Mouse (Mus musculus) intestine, embryonic 15.5 days (tissue): ENCODE data around the gene Ap1m2. TPM values are rescaled to one million over a fixed set of nuclear protein-coding genes. Genes with fewer than 3 reads are reported as not detected.

Experiments
- ATAC-seq: fragments of 200-750 bp; cut with Nextera tagmentation; 2 replicates; pipeline ENCODE4 v1.8.0; 2017; ENCODE audit warnings: moderate TSS enrichment, moderate library complexity
- H3K27ac ChIP-seq: fragments of 300-500 bp; sonication (generic); 2 replicates; pipeline ENCODE4 v1.5.1; 2015; ENCODE audit warnings: mild to moderate bottlenecking, inconsistent platforms
- H3K27me3 ChIP-seq: fragments of 300-500 bp; sonication (generic); replicated peaks from 2 replicates; pipeline ENCODE4 v1.6.1; 2015; ENCODE audit warnings: inconsistent platforms
- H3K36me3 ChIP-seq: fragments of 300-500 bp; sonication (generic); 2 replicates; pipeline ENCODE4 v1.6.1; 2015; ENCODE audit warnings: inconsistent platforms
- H3K4me1 ChIP-seq: fragments of 300-500 bp; sonication (generic); replicated peaks from 2 replicates; pipeline ENCODE4 v1.6.1; 2015; ENCODE audit warnings: inconsistent platforms
- H3K4me2 ChIP-seq: fragments of 300-500 bp; sonication (generic); replicated peaks from 2 replicates; pipeline ENCODE4 v1.6.1; 2015; ENCODE audit warnings: mild to moderate bottlenecking, inconsistent platforms
- H3K4me3 ChIP-seq: fragments of 300-500 bp; sonication (generic); replicated peaks from 2 replicates; pipeline ENCODE4 v1.5.1; 2015; ENCODE audit warnings: inconsistent platforms
- H3K9ac ChIP-seq: fragments of 300-500 bp; sonication (generic); 2 replicates; pipeline ENCODE4 v1.6.1; 2015; ENCODE audit warnings: inconsistent platforms
- H3K9me3 ChIP-seq: fragments of 300-500 bp; sonication (generic); 2 replicates; pipeline ENCODE4 v1.6.1; 2016; ENCODE audit warnings: inconsistent platforms
- WGBS: fragments of 180-500 bp; shearing (Covaris S2); methylation state at CpG from one replicate; pipeline ENCODE4 v1.1.7; 2015; 5-methylcytosine and 5-hydroxymethylcytosine counted together
- polyA plus RNA-seq: library from polyadenylated mRNA; unstranded; fragments of >200 nt; fragmentation: Nextera tagmentation; extraction: Ambion mirVana; gene quantifications from 2 replicates; pipeline ENCODE4 v1.2.1, GENCODE M21; 2015

Gene Ap1m2
- polyA plus RNA-seq, 1 experiment from 2014 or later: 106 TPM

GRCm38 (mm10) chr9:21322211-21322916, 10.2 kb upstream of the Ap1m2 start:
- H3K9ac ChIP-seq: no peak overlapping the region
- no peaks in the 10 kb centered on the region for H3K27me3 ChIP-seq
- no peaks in the 10 kb centered on the region for H3K9me3 ChIP-seq
- ATAC-seq: no peak
- peaks cover 15% of the 10 kb centered on the region for H3K4me1 ChIP-seq
- peak overlapping the region; percentile 85 for H3K4me2 ChIP-seq
- WGBS: 82% methylated on average over 19 of the region's 19 CpGs
- H3K4me3 ChIP-seq: no peak overlapping the region
- no peak overlapping the region for H3K27ac ChIP-seq
- no peaks in the 10 kb centered on the region for H3K36me3 ChIP-seq

GRCm38 (mm10) chr9:21321513-21321835, 9.3 kb upstream of the Ap1m2 start:
- Histone ChIP-seq H3K9ac (peak overlapping the region; percentile 77), H3K4me2 (peak overlapping the region; percentile 85), H3K36me3 (no peaks in the 10 kb centered on the region), H3K27ac (no peak overlapping the region), H3K27me3 (no peaks in the 10 kb centered on the region), H3K4me3 (peak overlapping the region; percentile 65), H3K9me3 (no peaks in the 10 kb centered on the region), H3K4me1 (peaks cover 15% of the 10 kb centered on the region)
- 10% methylated on average over 6 of the region's 6 CpGs for WGBS
- peak; percentile 24; the same call in 1 of the 2 replicates for ATAC-seq

- 2% methylated on average over 52 of the region's 52 CpGs for WGBS
Measured at GRCm38 (mm10) chr9:21320619-21321512, 8.7 kb upstream of the Ap1m2 start, which contains the start of gene Slc44a2. Slc44a2 (plus strand) TSS chr9:21320698.

GRCm38 (mm10) chr9:21320280-21320618, 8.1 kb upstream of the Ap1m2 start:
- Histone ChIP-seq H3K4me1 (peaks cover 15% of the 10 kb centered on the region), H3K9ac (peak overlapping the region; percentile 77; the same call in 1 of the 2 replicates), H3K4me3 (peak overlapping the region; percentile 65), H3K9me3 (no peaks in the 10 kb centered on the region), H3K27ac (no peak overlapping the region), H3K4me2 (peak overlapping the region; percentile 85), H3K36me3 (no peaks in the 10 kb centered on the region), H3K27me3 (no peaks in the 10 kb centered on the region)
- peak; percentile 65 for ATAC-seq
- 18% methylated on average over 4 of the region's 4 CpGs for WGBS

More at GRCm38 (mm10) chr9:21320619-21321512, 8.7 kb upstream of the Ap1m2 start, which contains the start of gene Slc44a2:
- peak within 1 kb of the TSS; percentile 85 for H3K4me2 ChIP-seq
- peak within 1 kb of the TSS; percentile 77 for H3K9ac ChIP-seq
- H3K36me3 ChIP-seq: no peaks in the 10 kb centered on the region
- H3K27ac ChIP-seq: 0 out of 2 replicates have a peak within 1 kb of the TSS, but pooled peaks have one; percentile 10
- no peaks in the 10 kb centered on the region for H3K9me3 ChIP-seq
- peak; percentile 98 for ATAC-seq
- no peaks in the 10 kb centered on the region for H3K27me3 ChIP-seq
- peak within 1 kb of the TSS; percentile 65 for H3K4me3 ChIP-seq
- peaks cover 15% of the 10 kb centered on the region for H3K4me1 ChIP-seq

- no peak for ATAC-seq
- no peak overlapping the region for H3K9ac ChIP-seq
- no peaks in the 10 kb centered on the region for H3K27me3 ChIP-seq
- H3K4me2 ChIP-seq: no peak overlapping the region
- peaks cover 15% of the 10 kb centered on the region for H3K4me1 ChIP-seq
- no peaks in the 10 kb centered on the region for H3K36me3 ChIP-seq
- no peaks in the 10 kb centered on the region for H3K9me3 ChIP-seq
- H3K27ac ChIP-seq: no peak overlapping the region
- WGBS: 92% methylated on average over 4 of the region's 4 CpGs
- no peak overlapping the region for H3K4me3 ChIP-seq
Measured at GRCm38 (mm10) chr9:21319503-21319902, 7.4 kb upstream of the Ap1m2 start.

- Histone ChIP-seq H3K9me3 (no peaks in the 10 kb centered on the region), H3K9ac (no peak overlapping the region), H3K27me3 (no peaks in the 10 kb centered on the region), H3K4me2 (no peak overlapping the region), H3K36me3 (no peaks in the 10 kb centered on the region), H3K4me3 (no peak overlapping the region), H3K27ac (no peak overlapping the region), H3K4me1 (peaks cover 15% of the 10 kb centered on the region)
- ATAC-seq: no peak
- WGBS: 86% methylated on average over 6 of the region's 6 CpGs
Measured at GRCm38 (mm10) chr9:21318792-21319191, 6.7 kb upstream of the Ap1m2 start.

- no peaks in the 10 kb centered on the region for H3K9me3 ChIP-seq
- no peaks in the 10 kb centered on the region for H3K36me3 ChIP-seq
- WGBS: 76% methylated on average over 7 of the region's 7 CpGs
- H3K4me3 ChIP-seq: no peak overlapping the region
- no peak for ATAC-seq
- H3K27ac ChIP-seq: no peak overlapping the region
- H3K4me1 ChIP-seq: peaks cover 10% of the 10 kb centered on the region
- H3K4me2 ChIP-seq: no peak overlapping the region
- peaks cover 5% of the 10 kb centered on the region for H3K27me3 ChIP-seq
- no peak overlapping the region for H3K9ac ChIP-seq
Measured at GRCm38 (mm10) chr9:21316696-21317095, 4.6 kb upstream of the Ap1m2 start.

GRCm38 (mm10) chr9:21315421-21315820, 3.3 kb upstream of the Ap1m2 start:
- no peak overlapping the region for H3K4me2 ChIP-seq
- ATAC-seq: no peak
- H3K36me3 ChIP-seq: no peaks in the 10 kb centered on the region
- H3K27me3 ChIP-seq: peaks cover 5% of the 10 kb centered on the region
- no peak overlapping the region for H3K27ac ChIP-seq
- H3K4me3 ChIP-seq: no peak overlapping the region
- WGBS: 59% methylated on average over 5 of the region's 5 CpGs
- H3K4me1 ChIP-seq: peaks cover 3% of the 10 kb centered on the region; the same call in 1 of the 2 replicates
- H3K9ac ChIP-seq: no peak overlapping the region
- no peaks in the 10 kb centered on the region for H3K9me3 ChIP-seq

GRCm38 (mm10) chr9:21314367-21315140, 2.4 kb upstream of the Ap1m2 start:
- no peak overlapping the region for H3K4me3 ChIP-seq
- 90% methylated on average over 9 of the region's 9 CpGs for WGBS
- no peak for ATAC-seq

GRCm38 (mm10) chr9:21313394-21313793, 1.3 kb upstream of the Ap1m2 start:
- Histone ChIP-seq H3K4me2 (no peak overlapping the region), H3K9me3 (no peaks in the 10 kb centered on the region), H3K27me3 (peaks cover 5% of the 10 kb centered on the region), H3K36me3 (no peaks in the 10 kb centered on the region), H3K9ac (no peak overlapping the region), H3K27ac (no peak overlapping the region), H3K4me3 (no peak overlapping the region), H3K4me1 (no peaks in the 10 kb centered on the region)
- peak; percentile 68 for ATAC-seq
- 8% methylated on average over 11 of the region's 11 CpGs for WGBS

More at GRCm38 (mm10) chr9:21314367-21315140, 2.4 kb upstream of the Ap1m2 start:
- no peaks in the 10 kb centered on the region for H3K9me3 ChIP-seq
- no peaks in the 10 kb centered on the region for H3K36me3 ChIP-seq
- H3K27me3 ChIP-seq: peaks cover 5% of the 10 kb centered on the region
- H3K27ac ChIP-seq: no peak overlapping the region
- H3K9ac ChIP-seq: no peak overlapping the region
- H3K4me2 ChIP-seq: no peak overlapping the region
- no peaks in the 10 kb centered on the region for H3K4me1 ChIP-seq

- Histone ChIP-seq H3K4me3 (peak overlapping the region; percentile 48), H3K4me2 (peak overlapping the region; percentile 55), H3K4me1 (no peaks in the 10 kb centered on the region), H3K27ac (no peak overlapping the region), H3K9ac (peak overlapping the region; percentile 54), H3K27me3 (peaks cover 5% of the 10 kb centered on the region), H3K36me3 (no peaks in the 10 kb centered on the region), H3K9me3 (no peaks in the 10 kb centered on the region)
- peak; percentile 24 for ATAC-seq
- 18% methylated on average over 7 of the region's 7 CpGs for WGBS
Measured at GRCm38 (mm10) chr9:21311695-21312094, 442 bp downstream of the Ap1m2 start.
